Mouse (Mus musculus): Measurements from ENCODE around the gene Rarg.

DNA sequence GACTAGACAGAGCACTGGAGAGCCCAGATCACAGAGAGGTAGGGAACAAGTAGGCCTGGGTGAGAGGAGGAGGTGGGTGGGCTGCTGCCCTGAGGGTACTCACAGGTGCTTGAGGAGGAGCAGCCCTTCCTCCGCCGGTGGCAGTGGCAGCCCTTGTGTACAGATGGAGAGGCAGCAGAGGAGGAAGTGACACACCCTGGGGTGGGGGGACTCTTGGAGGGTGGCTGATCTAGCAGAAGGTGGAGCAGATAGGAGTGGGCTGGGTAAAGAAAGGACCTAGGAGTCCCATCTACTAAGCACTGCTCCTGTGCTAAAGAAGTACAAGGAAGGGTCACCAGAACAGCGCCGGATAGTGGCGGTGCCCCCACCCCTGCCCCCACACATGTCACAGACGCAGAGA, 25.6 kb downstream of the Rarg start, which contains the start of gene Itgb7:
- TF ChIP-seq CTCF (conservative IDR thresholded peaks at IDR 0.05; ENCODE audit: insufficient read depth, insufficient read length, low read depth, low read length) (no peak), POLR2A (IDR thresholded peaks at IDR 0.05; ENCODE audit: low read depth, low read length) (no peak)

All from kidney, adult 2 months (tissue).